Mouse (Mus musculus): Measurements from ENCODE around the gene Csrnp2.

Gene Csrnp2

GRCm38 (mm10) chr15:100473926-100474503 lies 21.3 kb downstream of the Csrnp2 start:
- DNase-seq (ENCODE audit: low spot score), result no peak

DNA sequence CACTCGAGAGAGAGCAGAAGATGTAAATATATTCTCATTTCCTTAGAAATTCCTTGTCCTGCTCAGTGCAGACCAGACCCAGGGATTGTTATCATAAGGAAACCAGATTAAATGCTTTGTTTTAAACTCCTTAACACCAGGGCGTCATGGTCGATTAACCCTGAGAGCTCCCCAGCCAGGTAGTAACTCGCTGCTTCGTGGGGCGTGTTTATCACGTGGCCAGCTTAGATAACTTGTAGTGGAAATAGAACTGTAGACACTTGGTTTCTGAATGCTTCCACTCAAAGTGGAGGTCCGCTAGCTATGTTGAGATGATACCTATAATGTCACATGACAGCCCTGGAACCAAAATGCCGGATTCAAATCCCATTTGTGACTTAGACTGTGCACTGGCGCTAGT lies 25.3 kb downstream of the Csrnp2 start:
- no peak for DNase-seq (ENCODE audit: low spot score)

DNA sequence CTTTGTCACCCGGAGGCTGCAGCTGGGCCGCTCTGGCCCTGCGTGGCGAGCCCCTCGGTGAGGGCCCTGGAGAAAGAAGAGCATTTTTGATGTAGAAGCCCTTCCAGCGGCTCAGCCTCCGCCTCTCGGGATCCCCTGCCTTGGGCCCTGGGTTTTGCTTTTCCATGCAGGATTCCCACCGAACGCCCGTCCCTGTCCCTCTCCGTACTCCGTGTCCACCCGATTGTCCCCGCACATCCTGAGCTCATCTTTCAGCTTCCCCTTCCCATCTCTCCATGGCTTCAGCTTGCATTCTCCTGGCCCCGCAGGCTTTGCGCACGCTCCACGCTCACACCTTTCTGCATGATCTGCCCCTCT lies 26.1 kb downstream of the Csrnp2 start:
- no peak for DNase-seq (ENCODE audit: low spot score)

GRCm38 (mm10) chr15:100468295-100469188 lies 26.7 kb downstream of the Csrnp2 start, which contains the start of gene Letmd1:
TSS of gene Letmd1 (plus strand) at chr15:100469023.
- DNase-seq (ENCODE audit: low spot score), result peak; percentile 44

- no peak for DNase-seq (ENCODE audit: low spot score)
These were observed 27.6 kb downstream of the Csrnp2 start for GRCm38 (mm10) chr15:100467738-100468137.

- no peak for DNase-seq (ENCODE audit: low spot score)
These were observed 29.9 kb downstream of the Csrnp2 start for GRCm38 (mm10) chr15:100465432-100465831.

GRCm38 (mm10) chr15:100463712-100464111 lies 31.6 kb downstream of the Csrnp2 start:
- no peak for DNase-seq (ENCODE audit: low spot score)

DNA sequence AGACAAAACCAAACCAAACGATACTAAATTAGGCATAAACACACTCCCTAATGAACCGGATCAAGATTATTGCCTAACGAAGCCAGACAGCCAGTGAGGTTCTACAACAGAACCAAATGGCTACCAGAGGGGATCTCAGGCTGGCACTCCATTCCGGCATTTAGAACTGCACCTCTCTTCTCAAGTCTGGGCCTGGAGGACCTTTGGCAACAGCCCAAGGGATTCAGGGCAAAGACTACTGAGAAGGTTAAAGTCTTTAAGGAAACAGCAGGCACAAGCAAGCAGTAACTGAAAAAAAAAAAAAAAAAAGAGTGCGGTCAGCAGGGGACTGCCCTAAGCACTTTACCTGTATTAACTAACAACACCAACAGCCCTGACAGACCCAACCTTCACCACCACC lies 33.2 kb downstream of the Csrnp2 start:
- no peak for DNase-seq (ENCODE audit: low spot score)

DNA sequence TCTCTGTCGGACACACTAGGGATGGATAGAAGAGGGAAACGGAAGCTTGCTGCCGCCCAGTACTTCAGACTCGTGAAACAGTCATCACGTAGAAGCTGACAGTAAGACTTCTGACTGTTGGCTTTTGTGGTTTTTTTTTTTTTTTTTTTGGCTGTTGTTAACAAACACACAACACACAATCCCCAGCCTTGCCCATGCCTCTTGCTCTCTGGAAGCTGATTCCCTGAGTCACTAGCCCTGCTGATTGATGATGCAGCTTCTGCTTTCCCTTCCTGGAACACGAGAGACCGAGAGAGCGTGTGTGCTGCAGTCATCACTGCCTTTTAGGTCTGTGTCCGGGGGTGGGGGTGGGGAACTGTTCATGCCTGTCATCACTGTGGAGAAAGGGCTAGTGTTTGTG lies 33.6 kb downstream of the Csrnp2 start:
- no peak for DNase-seq (ENCODE audit: low spot score)

DNA sequence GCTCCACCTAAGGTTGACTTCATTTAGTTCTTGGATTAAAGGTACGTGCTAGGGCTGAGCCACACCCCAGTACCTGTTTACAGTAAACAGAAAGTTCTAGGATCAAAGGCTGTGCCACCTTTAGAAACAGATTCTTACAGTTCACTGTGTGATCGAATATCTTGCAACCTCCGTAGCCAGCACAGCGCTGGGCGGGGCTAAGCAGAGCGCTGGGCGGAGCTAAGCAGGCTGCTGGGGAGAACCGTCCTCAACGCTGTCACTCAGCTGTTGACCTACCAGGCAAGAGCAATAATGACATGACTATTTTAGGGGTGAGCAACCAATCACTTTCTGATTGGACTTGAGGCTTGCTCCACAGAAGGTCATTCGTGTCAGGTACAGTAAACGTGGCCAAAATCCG lies 34.3 kb downstream of the Csrnp2 start:
- no peak for DNase-seq (ENCODE audit: low spot score)

DNA sequence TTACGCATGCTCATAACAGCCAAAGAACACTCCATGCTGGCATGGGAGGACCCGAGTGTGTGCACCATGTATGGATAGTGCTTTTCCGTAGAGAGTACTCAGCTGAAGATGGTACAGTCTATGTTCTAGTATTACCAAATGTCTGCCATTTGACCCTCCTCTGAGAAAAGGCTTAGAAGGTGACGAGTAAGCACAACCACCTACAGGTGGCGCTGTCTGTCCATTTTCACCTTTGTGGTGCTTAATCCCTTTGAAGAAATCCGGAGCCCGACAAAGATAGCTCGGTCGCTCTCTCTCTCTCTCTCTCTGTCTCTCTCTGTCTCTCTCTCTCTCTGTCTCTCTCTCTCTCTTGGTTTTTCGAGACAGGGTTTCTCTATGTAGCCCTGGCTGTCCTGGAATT lies 37.2 kb downstream of the Csrnp2 start:
- no peak for DNase-seq (ENCODE audit: low spot score)

- no peak for DNase-seq (ENCODE audit: low spot score)
These were observed 37.9 kb downstream of the Csrnp2 start for GRCm38 (mm10) chr15:100457340-100457739.

DNA sequence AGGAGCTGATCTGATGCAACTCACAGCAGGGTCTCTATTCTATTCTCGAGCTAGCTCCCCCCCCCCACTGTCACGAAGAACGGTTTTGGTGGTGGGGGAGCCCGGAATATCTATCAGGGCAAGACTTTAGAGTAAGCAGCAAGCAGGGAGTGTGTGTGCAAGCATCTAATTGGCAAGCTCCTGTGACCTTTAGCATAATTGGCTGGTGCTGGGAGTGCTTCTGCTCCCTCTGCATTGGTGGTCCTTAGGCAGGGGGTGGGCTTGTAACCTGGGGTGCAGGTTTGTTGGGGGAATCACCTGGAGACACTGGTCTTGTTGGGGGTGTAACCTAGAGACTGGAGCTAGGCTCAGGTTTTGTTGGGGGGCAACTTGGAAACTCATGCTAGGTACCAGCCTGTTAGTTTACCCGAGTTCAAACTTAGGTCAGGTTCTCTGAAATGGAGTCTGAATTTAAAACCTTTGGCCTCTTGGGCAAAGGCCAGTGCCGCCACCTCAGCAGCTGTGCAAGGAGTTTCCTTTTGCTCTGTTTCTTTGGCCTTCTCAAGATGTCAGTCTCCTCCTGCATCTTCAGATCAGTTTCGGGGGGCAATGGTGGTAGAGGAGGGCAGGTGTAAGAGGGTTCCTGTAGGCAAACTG lies 38.8 kb downstream of the Csrnp2 start:
- no peak for DNase-seq (ENCODE audit: low spot score)

DNA sequence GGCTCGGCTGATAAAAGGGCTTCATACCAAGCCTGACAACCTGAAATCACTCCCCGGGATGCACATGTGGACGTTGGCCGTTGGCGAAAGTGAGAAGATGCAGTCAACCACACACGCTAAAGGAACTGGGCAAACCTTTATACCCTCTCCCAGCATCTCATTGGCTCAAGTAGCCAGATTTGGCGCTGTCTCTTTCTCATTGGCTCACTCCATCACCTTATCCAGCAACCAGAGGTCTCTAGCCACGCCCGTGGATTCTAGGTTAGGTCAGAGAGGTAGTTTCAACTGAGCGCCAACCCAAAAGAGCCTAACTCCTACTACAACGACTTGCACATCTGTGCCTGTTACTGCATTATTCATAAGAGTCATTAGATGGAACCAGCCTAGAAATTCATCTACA lies 42.8 kb downstream of the Csrnp2 start:
- DNase-seq (ENCODE audit: low spot score), result no peak

DNA sequence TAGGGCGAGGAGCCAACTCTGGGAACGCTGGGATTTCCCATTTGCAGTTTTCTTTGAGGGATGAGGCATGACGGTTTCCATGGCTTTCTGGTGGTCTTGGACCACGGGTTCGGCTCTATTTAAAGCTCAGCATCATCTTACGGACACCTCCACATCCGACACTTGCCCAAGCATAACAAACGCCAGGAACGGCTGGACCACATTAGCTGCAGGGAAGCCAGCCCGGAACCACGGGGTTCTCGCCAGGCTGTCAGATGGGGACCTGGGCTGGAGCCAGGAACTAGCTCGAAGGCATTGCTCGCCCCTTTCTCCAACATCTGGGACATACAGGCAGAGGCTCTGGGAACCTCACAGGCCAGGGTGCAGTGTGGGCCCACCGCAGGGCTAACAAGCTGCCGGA lies 44.0 kb downstream of the Csrnp2 start:
- no peak for DNase-seq (ENCODE audit: low spot score)

- no peak for DNase-seq (ENCODE audit: low spot score)
These were observed 45.8 kb downstream of the Csrnp2 start for GRCm38 (mm10) chr15:100449495-100449894.

DNA sequence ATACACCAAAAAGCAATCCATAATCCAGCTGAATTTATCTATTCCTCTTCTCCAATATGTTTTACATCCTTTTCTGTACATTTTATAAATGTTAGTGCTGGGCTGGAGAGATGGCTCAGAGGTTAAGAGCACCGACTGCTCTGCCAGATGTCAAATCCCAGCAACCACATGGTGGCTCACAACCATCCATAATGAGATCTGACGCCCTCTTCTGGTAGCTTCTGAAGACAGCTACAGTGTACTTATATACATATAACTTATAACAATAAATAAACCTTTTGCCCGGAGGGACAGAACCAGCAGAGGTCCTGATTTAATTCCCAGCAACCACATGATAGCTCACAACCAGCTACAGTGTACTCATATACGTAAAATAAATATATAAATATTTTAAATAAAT lies 46.7 kb downstream of the Csrnp2 start:
- DNase-seq (ENCODE audit: low spot score), result no peak

DNA sequence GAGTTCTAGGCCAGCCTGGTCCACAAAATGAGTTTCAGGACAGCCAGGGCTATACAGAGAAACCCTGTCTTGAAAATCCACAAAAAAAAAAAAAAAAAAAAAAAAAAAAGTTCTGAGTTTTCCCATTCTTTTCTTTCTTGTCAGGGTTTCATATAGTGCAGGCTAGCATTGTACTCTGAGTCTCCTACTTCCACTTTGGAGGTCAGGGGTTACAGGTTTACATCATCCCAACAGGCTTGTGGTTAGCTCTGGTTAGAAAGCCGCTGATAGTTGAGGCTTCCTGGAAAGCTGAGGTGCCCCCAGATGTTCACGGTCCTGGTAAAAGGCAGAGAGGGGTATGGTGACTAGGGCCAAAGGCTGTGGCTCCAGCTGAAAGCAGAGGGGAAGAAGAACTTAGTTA lies 48.4 kb downstream of the Csrnp2 start:
- DNase-seq (ENCODE audit: low spot score), result no peak

GRCm38 (mm10) chr15:100443126-100443922 lies 52.0 kb downstream of the Csrnp2 start:
- DNase-seq (ENCODE audit: low spot score), result peak; percentile 36

GRCm38 (mm10) chr15:100436518-100436917 lies 58.8 kb downstream of the Csrnp2 start:
- no peak for DNase-seq (ENCODE audit: low spot score)

DNA sequence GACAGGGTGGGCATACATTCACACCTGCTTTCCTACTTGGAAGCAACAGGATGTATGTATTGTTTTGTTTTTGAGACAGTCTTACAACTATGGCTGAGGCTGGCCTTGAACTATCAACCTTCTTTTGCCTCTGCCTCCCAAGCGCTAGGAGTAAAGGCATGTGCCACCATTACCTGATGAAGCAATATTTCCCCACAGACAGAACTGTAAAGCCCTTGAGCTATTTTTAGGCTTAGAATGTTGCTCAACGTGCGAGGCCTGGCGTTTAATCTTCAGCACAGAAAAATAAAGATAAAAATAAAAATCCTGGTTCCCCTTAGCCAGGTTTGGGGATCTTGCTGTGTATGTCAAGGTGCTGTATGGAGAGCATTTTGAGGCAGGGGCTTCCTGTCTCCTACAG lies 59.2 kb downstream of the Csrnp2 start:
- no peak for DNase-seq (ENCODE audit: low spot score)

DNA sequence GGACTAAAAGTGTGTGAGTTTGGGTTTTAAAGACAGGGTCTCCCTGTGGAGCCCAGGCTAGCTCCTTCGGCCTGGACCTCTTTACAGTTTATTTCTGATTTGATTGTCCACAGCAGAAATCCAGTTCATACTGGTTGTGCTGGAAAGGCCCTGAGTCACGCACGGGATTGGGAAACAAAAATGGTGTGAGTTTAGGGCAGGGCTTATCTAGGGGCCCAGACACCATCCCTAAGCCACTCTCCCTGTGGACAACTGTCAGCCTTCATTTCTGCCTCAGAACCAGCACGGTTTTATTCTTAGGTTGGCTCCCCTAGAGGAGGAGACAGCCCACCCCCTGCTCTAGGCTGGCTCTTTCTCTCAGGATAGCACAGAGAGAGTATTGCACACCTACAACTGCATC lies 62.1 kb downstream of the Csrnp2 start:
- no peak for DNase-seq (ENCODE audit: low spot score)
